Mouse (Mus musculus) heart, embryonic 15.5 days (tissue): ENCODE results near the gene Ppat. TPM values are rescaled to one million over a fixed set of nuclear protein-coding genes. Genes with fewer than 3 reads are reported as not detected.
A peak's percentile ranks its signal among the peaks of the same experiment; 100 is the strongest.
"Not testable (repeated sequence)": the region's sequence is repeated elsewhere in the genome, so short reads cannot be mapped to it uniquely, and the experiment has no call there.

Experiments used
- ATAC-seq: fragments of 200-750 bp; cut with Nextera tagmentation; replicated peaks from 2 replicates; pipeline ENCODE4 v1.8.0; 2017; ENCODE audit warnings: low read depth, moderate TSS enrichment; ENCODE audit not compliant: insufficient number of reproducible peaks, insufficient read depth, low FRiP score
- H3K27ac ChIP-seq: fragments of 300-500 bp; sonication (generic); 2 replicates; pipeline ENCODE4 v1.5.1; 2015; ENCODE audit warnings: mild to moderate bottlenecking, inconsistent platforms
- H3K27me3 ChIP-seq: fragments of 300-500 bp; sonication (generic); 2 replicates; pipeline ENCODE4 v1.6.1; 2015; ENCODE audit warnings: inconsistent platforms
- H3K36me3 ChIP-seq: fragments of 300-500 bp; sonication (generic); 2 replicates; pipeline ENCODE4 v1.6.1; 2015; ENCODE audit warnings: mild to moderate bottlenecking, inconsistent platforms
- H3K4me1 ChIP-seq: fragments of 300-500 bp; sonication (generic); replicated peaks from 2 replicates; pipeline ENCODE4 v1.6.1; 2015; ENCODE audit warnings: inconsistent platforms
- H3K4me2 ChIP-seq: fragments of 300-500 bp; sonication (generic); 2 replicates; pipeline ENCODE4 v1.6.1; 2015; ENCODE audit warnings: inconsistent platforms, mild to moderate bottlenecking, moderate library complexity
- H3K4me3 ChIP-seq: fragments of 300-500 bp; sonication (generic); 2 replicates; pipeline ENCODE4 v1.5.1; 2015; ENCODE audit warnings: mild to moderate bottlenecking, inconsistent platforms
- H3K9ac ChIP-seq: fragments of 300-500 bp; sonication (generic); 2 replicates; pipeline ENCODE4 v1.6.1; 2015; ENCODE audit warnings: mild to moderate bottlenecking, inconsistent platforms
- H3K9me3 ChIP-seq: fragments of 300-500 bp; sonication (generic); replicated peaks from 2 replicates; pipeline ENCODE4 v1.6.1; 2016; ENCODE audit warnings: inconsistent platforms
- WGBS: fragments of 180-500 bp; shearing (Covaris S2); methylation state at CpG from one replicate; pipeline ENCODE4 v1.1.7; 2015; ENCODE audit warnings: mixed read lengths; 5-methylcytosine and 5-hydroxymethylcytosine counted together
- polyA plus RNA-seq: library from polyadenylated mRNA; unstranded; fragments of >200 nt; fragmentation: Nextera tagmentation; extraction: Ambion mirVana; gene quantifications from 2 replicates; pipeline ENCODE4 v1.2.1, GENCODE M21; 2015

Gene Ppat
- polyA plus RNA-seq, 1 experiment from 2014 or later: 18.4 TPM

DNA sequence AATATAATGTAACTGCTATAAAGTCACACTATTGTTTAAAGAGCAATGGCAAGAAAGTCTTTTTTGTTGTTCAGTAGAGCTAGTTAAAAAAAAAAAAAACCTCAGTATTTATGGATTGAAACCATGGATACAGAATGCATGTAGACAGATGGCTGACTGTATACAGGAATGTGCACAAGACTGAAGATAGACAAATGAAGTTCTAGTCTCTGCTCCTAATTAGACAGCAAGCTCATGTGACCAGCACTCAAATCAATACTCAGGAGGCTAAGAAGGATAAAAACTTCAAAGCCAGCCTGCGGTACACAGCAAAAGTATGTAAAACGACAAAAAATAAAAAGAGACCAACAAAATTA, 5.7 kb downstream of the Ppat start:
- 83% methylated on average over 2 of the region's 2 CpGs for WGBS
- Histone ChIP-seq H3K36me3 (peaks cover 1% of the 10 kb centered on the region), H3K27ac (no peak overlapping the region), H3K9ac (no peak overlapping the region), H3K27me3 (no peaks in the 10 kb centered on the region), H3K9me3 (no peaks in the 10 kb centered on the region), H3K4me1 (peaks cover 39% of the 10 kb centered on the region), H3K4me3 (no peak overlapping the region), H3K4me2 (no peak overlapping the region)
- ATAC-seq: no peak

DNA sequence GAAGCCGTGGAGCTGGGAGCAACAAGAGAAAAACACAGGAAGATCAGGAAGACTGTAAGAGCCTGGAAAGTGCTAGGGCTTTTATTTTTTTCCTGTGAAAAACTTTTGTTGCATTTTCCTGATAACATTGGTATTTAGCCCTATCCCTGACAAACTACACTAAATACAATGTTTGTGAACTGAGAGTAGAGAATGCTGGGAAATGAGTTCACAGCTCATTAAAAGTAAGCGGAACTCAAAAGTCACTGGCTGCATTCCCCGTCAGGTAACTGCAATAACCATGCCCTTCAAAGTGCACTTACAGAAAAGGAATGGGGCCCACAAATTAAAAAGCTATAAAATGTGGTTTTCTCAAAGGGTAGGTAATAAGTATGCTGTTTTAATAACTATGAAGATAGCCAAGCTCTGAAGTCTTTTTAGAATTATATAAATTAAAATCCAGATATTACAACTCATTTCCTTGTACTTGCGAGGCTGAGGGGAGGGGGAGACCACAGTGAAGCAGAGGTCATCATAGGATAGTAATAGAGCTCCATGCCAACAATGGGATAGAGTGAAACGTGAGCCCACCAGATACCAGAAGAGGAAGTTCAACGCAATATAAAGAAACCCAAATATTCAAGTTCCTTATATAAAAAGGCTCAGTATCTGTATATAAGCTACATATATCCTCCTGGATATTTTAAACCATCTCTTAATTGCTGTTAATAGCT, 6.3 kb downstream of the Ppat start:
- H3K4me3 ChIP-seq: no peak overlapping the region
- no peak overlapping the region for H3K27ac ChIP-seq
- H3K4me2 ChIP-seq: no peak overlapping the region
- peaks cover 3% of the 10 kb centered on the region for H3K36me3 ChIP-seq
- no peaks in the 10 kb centered on the region for H3K27me3 ChIP-seq
- no peaks in the 10 kb centered on the region for H3K9me3 ChIP-seq
- H3K9ac ChIP-seq: no peak overlapping the region
- WGBS: 63% methylated on average over 6 of the region's 6 CpGs
- no peak for ATAC-seq
- peaks cover 39% of the 10 kb centered on the region for H3K4me1 ChIP-seq

DNA sequence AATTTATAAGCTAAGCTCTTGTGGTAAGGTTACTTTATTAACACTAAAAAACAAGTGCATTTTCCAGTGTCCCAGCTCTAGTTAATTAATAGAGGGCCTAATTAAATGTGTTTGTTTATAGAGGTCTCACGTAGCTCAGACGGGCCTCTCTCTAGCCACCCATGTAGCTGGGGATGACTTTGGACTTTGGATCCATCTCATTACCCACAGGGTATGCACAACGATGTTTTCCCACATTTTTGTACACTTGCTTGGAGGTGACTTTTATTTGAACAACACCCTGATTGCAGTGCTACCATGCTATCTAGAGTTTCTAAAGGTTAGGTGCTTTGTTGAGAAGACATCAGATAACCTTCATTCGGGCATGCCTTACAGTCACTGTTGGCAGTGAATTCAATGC, 8.9 kb downstream of the Ppat start:
- 91% methylated on average over 4 of the region's 4 CpGs for WGBS
- Histone ChIP-seq H3K27me3 (no peaks in the 10 kb centered on the region), H3K36me3 (peaks cover 8% of the 10 kb centered on the region), H3K27ac (no peak overlapping the region), H3K4me3 (no peak overlapping the region), H3K4me1 (peaks cover 25% of the 10 kb centered on the region), H3K9ac (no peak overlapping the region), H3K9me3 (no peaks in the 10 kb centered on the region), H3K4me2 (no peak overlapping the region)
- ATAC-seq: no peak

DNA sequence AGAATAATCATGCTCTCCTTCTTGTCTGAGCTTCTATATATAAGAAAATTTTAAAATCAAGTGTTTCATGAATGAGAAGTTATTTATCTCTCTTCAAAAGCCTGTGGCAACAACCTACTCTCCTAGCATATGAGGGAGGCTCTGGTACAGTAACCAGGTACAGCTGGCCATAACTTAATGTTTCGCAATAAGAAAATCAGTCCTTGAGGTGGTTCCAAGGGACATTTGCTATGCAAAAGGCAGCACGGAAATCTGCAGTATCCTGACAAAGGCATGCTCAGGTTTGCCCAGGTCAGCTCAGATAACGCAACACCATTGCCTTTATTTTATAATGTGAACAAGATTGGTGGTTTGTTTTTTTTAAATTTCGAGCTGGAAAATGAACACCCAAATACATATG, 9.4 kb downstream of the Ppat start:
- Histone ChIP-seq H3K36me3 (peaks cover 8% of the 10 kb centered on the region), H3K9ac (no peak overlapping the region), H3K4me2 (no peak overlapping the region), H3K27me3 (no peaks in the 10 kb centered on the region), H3K27ac (no peak overlapping the region), H3K9me3 (no peaks in the 10 kb centered on the region), H3K4me3 (no peak overlapping the region), H3K4me1 (peaks cover 20% of the 10 kb centered on the region)
- ATAC-seq: no peak
- 81% methylated on average over 4 of the region's 4 CpGs for WGBS

DNA sequence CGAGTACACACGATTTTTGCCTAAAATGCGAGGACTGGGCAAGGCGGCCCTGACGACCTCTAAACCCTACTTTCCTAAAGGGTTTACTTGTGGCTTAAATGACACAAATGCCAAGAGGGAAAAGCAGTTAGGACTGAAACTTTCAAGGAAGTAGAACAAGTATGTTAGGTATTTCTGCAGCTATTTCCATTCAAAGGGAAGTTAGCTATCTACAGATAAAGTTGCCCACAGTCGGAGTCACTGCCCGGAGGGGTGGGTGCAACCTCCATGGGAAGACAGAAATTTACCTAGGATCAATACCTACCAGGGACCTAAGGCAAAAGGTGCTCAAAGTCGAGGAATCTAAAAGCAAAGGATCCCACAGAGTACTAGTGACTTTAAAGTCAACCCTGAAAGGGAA, 11.7 kb downstream of the Ppat start:
- Histone ChIP-seq H3K36me3 (peaks cover 8% of the 10 kb centered on the region), H3K4me3 (no peak overlapping the region), H3K4me1 (peaks cover 4% of the 10 kb centered on the region; the same call in 1 of the 2 replicates), H3K27me3 (no peaks in the 10 kb centered on the region), H3K9me3 (no peaks in the 10 kb centered on the region), H3K9ac (no peak overlapping the region), H3K4me2 (no peak overlapping the region), H3K27ac (no peak overlapping the region)
- ATAC-seq: no peak
- 68% methylated on average over 8 of the region's 8 CpGs for whole genome bisulfite sequencing

DNA sequence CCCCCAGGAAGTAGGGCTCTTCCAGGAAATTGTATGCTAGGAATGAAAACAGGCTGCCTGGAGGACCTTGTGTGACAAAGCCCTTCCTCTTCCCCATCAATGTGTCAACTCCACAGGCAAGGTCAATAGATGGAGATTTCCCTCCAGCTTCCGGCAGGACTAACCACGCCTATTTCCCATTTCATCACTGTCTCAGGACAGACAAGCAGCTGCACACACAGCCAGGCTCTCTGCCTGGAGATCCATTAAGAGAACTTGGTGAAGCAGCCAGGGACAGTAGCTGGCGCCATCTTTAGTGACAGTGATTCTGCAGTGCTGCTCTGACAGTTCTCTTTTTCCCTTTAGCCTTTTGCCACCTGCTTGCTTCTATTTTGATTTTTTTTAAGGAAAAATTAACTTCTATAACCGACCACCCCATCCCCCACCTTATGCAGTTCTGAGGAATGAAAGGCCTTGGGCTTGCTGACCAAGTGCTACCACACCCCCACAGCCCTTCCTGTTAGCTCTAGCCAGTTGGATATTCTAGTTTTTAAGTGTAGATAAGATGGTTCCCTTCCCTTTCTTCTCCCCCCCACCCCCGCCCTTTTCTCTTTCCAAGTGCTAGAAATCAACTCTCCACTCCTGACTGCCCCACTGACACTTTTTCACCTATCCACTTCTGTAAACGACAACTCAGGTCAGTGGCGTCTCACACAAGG, 22.0 kb downstream of the Ppat start:
- peak; percentile 47; the same call in 1 of the 2 replicates for ATAC-seq
- Histone ChIP-seq H3K4me3 (no peak overlapping the region), H3K4me2 (peak overlapping the region; percentile 58), H3K27ac (peak overlapping the region; percentile 82), H3K9ac (no peak overlapping the region), H3K36me3 (peaks cover 20% of the 10 kb centered on the region), H3K4me1 (peaks cover 25% of the 10 kb centered on the region), H3K27me3 (no peaks in the 10 kb centered on the region), H3K9me3 (no peaks in the 10 kb centered on the region)
- WGBS: 50% methylated on average over 7 of the region's 7 CpGs

DNA sequence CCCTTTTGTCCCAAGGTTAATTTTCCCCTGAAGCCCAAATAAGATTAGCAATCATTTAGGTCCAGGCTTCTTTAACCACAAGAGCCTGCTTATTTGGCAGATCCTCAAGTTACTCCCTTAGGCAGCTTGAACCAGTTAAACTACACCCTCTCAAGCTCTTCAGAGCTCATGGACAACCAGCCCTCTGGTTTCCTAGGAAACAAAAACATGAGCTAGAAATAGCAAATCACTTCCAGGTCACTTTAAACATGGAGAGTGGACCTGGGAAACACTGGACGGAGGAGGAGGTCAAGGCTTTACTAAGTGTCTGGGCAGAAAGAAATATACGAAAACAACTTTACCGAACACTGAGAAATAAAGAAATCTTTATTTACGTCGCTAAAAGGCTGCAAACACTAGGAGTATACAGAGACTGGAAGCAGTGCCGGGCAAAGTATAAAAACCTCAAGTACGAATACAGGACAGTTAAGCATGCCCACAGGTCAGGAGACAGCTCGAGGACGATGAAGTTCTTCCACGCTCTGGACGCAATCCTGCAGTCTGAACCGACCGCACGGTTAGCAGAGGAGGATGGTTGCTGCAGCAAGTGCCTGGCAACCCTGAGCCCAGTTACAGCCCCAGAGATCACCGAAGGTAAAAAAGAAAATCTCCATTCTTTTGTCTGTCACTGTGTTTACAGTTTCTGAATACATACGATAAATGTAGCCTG, 23.1 kb downstream of the Ppat start:
- ATAC-seq: 0 out of 2 replicates have a peak, but pooled peaks have one; percentile 58
- Histone ChIP-seq H3K36me3 (peaks cover 20% of the 10 kb centered on the region), H3K27me3 (no peaks in the 10 kb centered on the region), H3K9me3 (no peaks in the 10 kb centered on the region), H3K4me3 (peak overlapping the region; percentile 27), H3K4me1 (peaks cover 25% of the 10 kb centered on the region), H3K27ac (peak overlapping the region; percentile 82), H3K4me2 (peak overlapping the region; percentile 58), H3K9ac (0 out of 2 replicates have a peak overlapping the region, but pooled peaks have one; percentile 18)
- 42% methylated on average over 16 of the region's 16 CpGs for WGBS

DNA sequence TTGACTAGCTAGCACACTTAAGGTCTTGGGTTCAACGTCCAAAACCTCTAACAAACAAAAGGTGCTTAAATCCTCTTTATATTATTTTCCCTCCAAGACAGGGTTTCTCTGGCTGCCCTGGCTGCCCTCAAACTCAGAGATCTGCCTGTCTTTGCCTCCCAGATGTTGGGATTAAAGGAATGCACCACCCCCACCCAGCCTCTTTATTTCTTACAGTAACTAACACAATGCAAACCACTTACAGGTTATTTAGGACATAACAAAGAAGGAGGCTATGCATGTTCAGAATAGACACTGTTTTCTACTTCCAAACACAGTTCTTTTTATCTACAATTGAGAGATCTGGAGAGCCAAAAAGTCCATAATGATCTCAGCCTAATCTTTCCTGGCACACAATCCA, 27.1 kb downstream of the Ppat start:
- Histone ChIP-seq H3K4me3 (no peak overlapping the region), H3K9ac (no peak overlapping the region), H3K27me3 (no peaks in the 10 kb centered on the region), H3K27ac (no peak overlapping the region), H3K9me3 (no peaks in the 10 kb centered on the region), H3K4me2 (no peak overlapping the region), H3K36me3 (peaks cover 50% of the 10 kb centered on the region), H3K4me1 (peaks cover 17% of the 10 kb centered on the region)
- ATAC-seq: no peak
- 90% methylated on average over 1 of the region's 1 CpGs for WGBS

DNA sequence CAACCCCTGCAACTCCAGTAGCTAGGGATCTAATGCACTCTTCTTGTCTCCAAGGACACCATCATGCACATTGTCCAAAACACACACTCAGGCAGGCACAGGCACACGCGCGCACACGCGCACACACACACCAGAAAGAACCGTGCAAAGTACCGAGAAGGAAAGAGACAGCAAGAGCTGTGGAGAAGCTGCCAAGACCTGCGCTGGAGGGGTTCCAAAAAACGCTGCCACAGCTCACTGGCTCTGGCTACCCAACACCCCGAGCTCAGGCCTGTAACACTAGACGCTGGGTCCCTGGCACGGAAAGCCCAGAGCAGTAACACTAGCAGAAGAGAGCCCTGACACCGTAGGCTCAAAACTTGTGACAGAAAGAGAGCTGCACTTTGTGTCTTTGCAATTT, 27.9 kb downstream of the Ppat start:
- 70% methylated on average over 13 of the region's 13 CpGs for WGBS
- H3K27ac ChIP-seq: 0 out of 2 replicates have a peak overlapping the region, but pooled peaks have one; percentile 26
- H3K36me3 ChIP-seq: peaks cover 57% of the 10 kb centered on the region
- H3K4me3 ChIP-seq: no peak overlapping the region
- H3K9me3 ChIP-seq: no peaks in the 10 kb centered on the region
- peaks cover 10% of the 10 kb centered on the region for H3K4me1 ChIP-seq
- ATAC-seq: peak; percentile 43; the same call in 1 of the 2 replicates
- H3K27me3 ChIP-seq: no peaks in the 10 kb centered on the region
- H3K4me2 ChIP-seq: no peak overlapping the region
- H3K9ac ChIP-seq: no peak overlapping the region

DNA sequence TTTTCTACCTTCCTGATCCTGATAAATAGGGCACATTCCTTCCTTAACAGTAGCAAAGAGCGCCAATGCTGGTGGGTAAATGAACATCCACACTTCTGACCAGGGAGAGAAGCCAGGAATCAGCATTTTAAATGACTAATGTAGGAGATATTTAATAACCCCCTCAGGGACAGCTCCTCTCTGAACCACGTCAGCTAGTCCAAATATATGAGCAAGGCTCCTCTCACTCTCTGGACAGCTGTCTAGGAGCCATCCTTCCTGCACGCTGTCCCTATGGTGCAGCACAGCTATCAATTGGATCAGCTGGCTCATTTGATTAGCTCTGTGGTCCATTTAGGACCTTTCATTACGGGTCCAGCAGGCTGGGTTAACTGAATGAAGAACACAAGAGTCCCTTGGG, 28.5 kb downstream of the Ppat start:
- H3K36me3 ChIP-seq: peaks cover 63% of the 10 kb centered on the region
- no peaks in the 10 kb centered on the region for H3K9me3 ChIP-seq
- H3K27ac ChIP-seq: no peak overlapping the region
- no peak overlapping the region for H3K4me3 ChIP-seq
- no peak overlapping the region for H3K4me2 ChIP-seq
- ATAC-seq: no peak
- H3K4me1 ChIP-seq: peaks cover 4% of the 10 kb centered on the region; the same call in 1 of the 2 replicates
- 87% methylated on average over 4 of the region's 4 CpGs for WGBS
- no peak overlapping the region for H3K9ac ChIP-seq
- H3K27me3 ChIP-seq: no peaks in the 10 kb centered on the region

DNA sequence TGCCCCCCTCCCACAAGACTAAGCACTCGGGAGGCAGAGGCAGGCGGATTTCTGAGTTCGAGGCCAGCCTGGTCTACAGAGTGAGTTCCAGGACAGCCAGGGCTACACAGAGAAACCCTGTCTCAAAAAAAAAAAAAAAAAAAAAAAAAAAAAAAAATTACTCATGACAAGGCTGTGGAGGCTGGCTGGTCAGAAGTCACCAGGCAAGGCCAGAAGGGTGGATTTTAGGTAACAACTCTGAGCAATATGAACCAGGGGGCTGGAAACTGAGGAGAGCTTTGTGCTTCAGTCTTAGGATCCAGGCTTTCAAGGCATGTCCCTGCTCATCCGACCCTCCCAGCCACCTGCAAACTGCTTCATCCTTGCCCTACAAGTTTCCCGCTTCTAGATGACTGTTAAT, 38.9 kb downstream of the Ppat start:
- not testable (repeated sequence) for H3K27ac ChIP-seq, H3K4me1 ChIP-seq, H3K9me3 ChIP-seq, H3K9ac ChIP-seq, H3K27me3 ChIP-seq, H3K4me2 ChIP-seq, ATAC-seq, H3K4me3 ChIP-seq
- H3K36me3 ChIP-seq: peaks cover 17% of the 10 kb centered on the region; the same call in 1 of the 2 replicates
- 91% methylated on average over 5 of the region's 5 CpGs for WGBS
